Mouse (Mus musculus): Measurements from ENCODE around the gene Wdfy3. TPM values are rescaled to one million over a fixed set of nuclear protein-coding genes. Genes with fewer than 3 reads are reported as not detected.

Gene Wdfy3
- polyA plus RNA-seq, 1 experiment from 2014 or later: 14.3 TPM

DNA sequence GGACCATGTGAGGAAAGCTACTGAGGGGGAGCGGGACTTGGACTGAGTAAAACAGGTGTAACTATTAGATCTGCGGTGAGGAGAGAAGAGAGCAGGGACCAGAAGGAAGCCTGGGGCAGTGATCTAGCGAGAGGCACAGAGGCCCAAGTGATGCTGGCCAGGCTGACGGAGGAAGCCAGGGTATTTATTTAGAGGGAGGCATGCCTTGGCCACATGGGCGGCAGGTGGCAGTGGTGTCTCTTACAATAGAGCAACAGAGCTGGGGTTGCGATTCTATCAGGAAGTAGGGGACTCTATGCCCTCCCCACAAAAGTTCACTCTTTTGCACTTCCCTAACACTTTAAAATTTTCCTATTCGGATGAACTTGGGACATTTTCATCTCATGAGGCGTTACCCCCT is 207.1 kb downstream of the Wdfy3 start:
- no peaks in the 10 kb centered on the region for H3K27me3 ChIP-seq (ENCODE audit: control insufficient read depth, insufficient read depth, low read length)
- H3K9me3 ChIP-seq (replicated peaks; ENCODE audit: control insufficient read depth, low read length): no peaks in the 10 kb centered on the region
- no peaks in the 10 kb centered on the region for H3K4me1 ChIP-seq (ENCODE audit: control insufficient read depth, insufficient read depth, low read length)
- H3K9ac ChIP-seq (ENCODE audit: low read depth, low read length): no peak overlapping the region
- H3K27ac ChIP-seq (ENCODE audit: low read depth, low read length): no peak overlapping the region
- no peak for ATAC-seq (replicated peaks; ENCODE audit: insufficient number of reproducible peaks, low FRiP score, low TSS enrichment)
- 81% methylated on average over 8 of the region's 8 CpGs for WGBS (ENCODE audit: insufficient replicate concordance)
- H3K36me3 ChIP-seq (ENCODE audit: control insufficient read depth, insufficient read depth, low read length): peaks cover 31% of the 10 kb centered on the region
- no peak overlapping the region for H3K4me2 ChIP-seq
- no peak overlapping the region for H3K4me3 ChIP-seq (ENCODE audit: low read depth, low read length)

DNA sequence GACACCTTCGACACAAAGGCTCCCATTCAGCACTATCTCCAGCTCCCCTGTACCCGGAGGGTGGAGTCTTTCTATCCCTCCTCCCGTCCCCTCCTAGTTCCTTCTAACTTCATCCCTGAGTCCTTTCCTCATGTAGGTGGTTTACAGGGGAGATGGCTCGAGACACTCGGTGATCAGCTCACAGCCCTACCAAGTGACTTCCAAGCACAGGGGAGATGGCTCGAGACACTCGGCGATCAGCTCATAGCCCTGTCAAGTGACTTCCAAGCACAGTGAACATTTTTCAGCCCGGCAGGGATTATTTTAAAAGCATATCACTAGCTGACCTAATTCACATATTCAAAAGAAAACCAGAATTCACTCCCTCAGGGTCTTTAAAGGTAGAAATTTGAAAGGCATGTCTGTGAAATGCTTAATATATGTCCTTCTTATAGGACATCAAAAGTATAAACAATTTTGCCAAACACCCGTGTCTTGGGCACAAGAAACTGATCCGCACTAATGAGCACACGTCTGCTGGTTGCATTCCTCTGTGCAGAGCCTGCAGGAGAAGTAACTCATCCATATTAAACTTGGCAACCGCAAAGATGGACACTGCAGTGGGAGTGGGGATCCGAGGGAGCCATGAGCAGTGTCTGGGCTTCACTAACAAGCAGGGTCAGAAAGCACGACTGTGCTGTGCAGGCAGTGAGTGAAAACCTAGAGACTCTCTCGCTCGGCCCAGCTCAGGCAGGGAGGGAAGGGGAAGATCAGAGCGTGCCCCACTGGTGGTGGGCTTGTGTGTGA is 207.7 kb downstream of the Wdfy3 start:
- Histone ChIP-seq H3K4me2 (no peak overlapping the region), H3K4me1 (ENCODE audit: control insufficient read depth, insufficient read depth, low read length) (no peaks in the 10 kb centered on the region), H3K27ac (ENCODE audit: low read depth, low read length) (no peak overlapping the region), H3K36me3 (ENCODE audit: control insufficient read depth, insufficient read depth, low read length) (peaks cover 34% of the 10 kb centered on the region), H3K9me3 (replicated peaks; ENCODE audit: control insufficient read depth, low read length) (no peaks in the 10 kb centered on the region), H3K4me3 (ENCODE audit: low read depth, low read length) (no peak overlapping the region), H3K9ac (ENCODE audit: low read depth, low read length) (no peak overlapping the region), H3K27me3 (ENCODE audit: control insufficient read depth, insufficient read depth, low read length) (no peaks in the 10 kb centered on the region)
- no peak for ATAC-seq (replicated peaks; ENCODE audit: insufficient number of reproducible peaks, low FRiP score, low TSS enrichment)
- 88% methylated on average over 18 of the region's 18 CpGs for WGBS (ENCODE audit: insufficient replicate concordance)

DNA sequence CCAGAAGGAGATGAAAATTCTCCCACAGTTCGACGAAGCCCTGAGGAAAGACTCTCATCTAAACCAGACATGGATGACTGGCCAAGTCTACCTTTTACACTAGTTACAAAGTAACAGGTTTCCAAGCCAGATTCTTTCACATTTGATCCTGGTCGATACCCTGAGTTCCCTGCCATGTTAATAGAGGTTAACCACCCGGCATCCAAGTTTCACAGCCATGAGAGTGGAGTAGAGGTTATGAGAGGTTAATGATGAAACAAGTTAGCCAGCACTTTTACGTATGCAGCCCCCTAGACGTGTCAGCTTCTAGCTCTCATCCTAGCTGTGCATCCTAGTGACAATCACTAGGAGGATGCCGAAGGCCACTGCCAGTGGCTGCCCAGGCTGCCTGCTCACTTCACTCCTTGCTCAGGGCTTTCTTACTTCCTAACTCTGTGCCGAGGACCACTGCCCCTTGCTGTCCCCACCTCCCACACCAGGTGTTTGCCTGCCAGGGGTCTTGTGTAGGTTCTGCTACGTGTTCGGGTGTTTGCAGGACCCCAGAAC is 210.8 kb downstream of the Wdfy3 start:
- Histone ChIP-seq H3K9ac (ENCODE audit: low read depth, low read length) (no peak overlapping the region), H3K27me3 (ENCODE audit: control insufficient read depth, insufficient read depth, low read length) (no peaks in the 10 kb centered on the region), H3K4me2 (no peak overlapping the region), H3K4me3 (ENCODE audit: low read depth, low read length) (no peak overlapping the region), H3K9me3 (replicated peaks; ENCODE audit: control insufficient read depth, low read length) (no peaks in the 10 kb centered on the region), H3K36me3 (ENCODE audit: control insufficient read depth, insufficient read depth, low read length) (peaks cover 46% of the 10 kb centered on the region), H3K4me1 (ENCODE audit: control insufficient read depth, insufficient read depth, low read length) (no peaks in the 10 kb centered on the region), H3K27ac (ENCODE audit: low read depth, low read length) (no peak overlapping the region)
- 93% methylated on average over 10 of the region's 10 CpGs for WGBS (ENCODE audit: insufficient replicate concordance)
- no peak for ATAC-seq (replicated peaks; ENCODE audit: insufficient number of reproducible peaks, low FRiP score, low TSS enrichment)

DNA sequence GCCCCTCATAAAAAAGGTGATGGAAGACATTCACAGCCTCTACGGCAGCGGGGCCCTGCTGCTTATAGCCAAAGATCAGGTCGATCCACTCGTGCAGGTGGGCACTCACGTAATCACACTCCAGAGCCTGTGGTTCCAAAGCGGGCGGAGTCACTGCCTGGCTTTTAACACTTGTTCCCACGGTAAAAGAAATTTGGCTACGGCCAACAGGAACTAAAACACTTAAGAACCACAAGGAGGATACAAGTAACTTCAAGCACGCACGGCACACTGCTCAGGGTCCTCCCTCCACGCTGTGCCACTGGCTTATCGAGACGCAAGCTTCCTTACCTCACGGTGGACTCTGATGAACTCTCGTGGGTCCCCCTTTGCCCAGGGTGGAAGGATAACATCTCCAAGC is 214.2 kb downstream of the Wdfy3 start:
- ATAC-seq (replicated peaks; ENCODE audit: insufficient number of reproducible peaks, low FRiP score, low TSS enrichment): no peak
- no peaks in the 10 kb centered on the region for H3K9me3 ChIP-seq (replicated peaks; ENCODE audit: control insufficient read depth, low read length)
- 95% methylated on average over 16 of the region's 16 CpGs for WGBS (ENCODE audit: insufficient replicate concordance)
- peaks cover 50% of the 10 kb centered on the region for H3K36me3 ChIP-seq (ENCODE audit: control insufficient read depth, insufficient read depth, low read length)
- H3K4me1 ChIP-seq (ENCODE audit: control insufficient read depth, insufficient read depth, low read length): no peaks in the 10 kb centered on the region
- H3K4me3 ChIP-seq (ENCODE audit: low read depth, low read length): no peak overlapping the region
- no peaks in the 10 kb centered on the region for H3K27me3 ChIP-seq (ENCODE audit: control insufficient read depth, insufficient read depth, low read length)
- no peak overlapping the region for H3K27ac ChIP-seq (ENCODE audit: low read depth, low read length)
- no peak overlapping the region for H3K4me2 ChIP-seq
- no peak overlapping the region for H3K9ac ChIP-seq (ENCODE audit: low read depth, low read length)

DNA sequence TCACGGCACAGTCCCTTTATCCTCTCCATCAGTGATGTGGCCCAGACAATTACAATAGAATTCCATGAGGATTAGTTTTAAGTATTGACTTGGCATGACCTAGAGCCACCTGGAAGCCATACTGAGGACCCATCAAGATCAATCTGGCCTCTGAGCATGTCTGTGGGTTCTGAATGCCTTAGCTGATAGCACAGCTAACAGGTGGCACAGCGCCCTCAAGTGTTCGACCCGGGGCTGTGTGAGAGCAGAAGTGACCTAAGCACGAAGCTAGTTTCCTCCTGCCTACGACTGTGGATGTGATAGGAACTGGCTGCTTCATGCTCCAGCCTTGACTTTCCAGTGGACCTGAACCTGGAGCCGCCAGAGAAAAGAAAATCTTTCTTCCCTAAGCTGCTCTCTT is 215.1 kb downstream of the Wdfy3 start:
- Histone ChIP-seq H3K4me1 (ENCODE audit: control insufficient read depth, insufficient read depth, low read length) (no peaks in the 10 kb centered on the region), H3K4me2 (no peak overlapping the region), H3K9ac (ENCODE audit: low read depth, low read length) (no peak overlapping the region), H3K4me3 (ENCODE audit: low read depth, low read length) (no peak overlapping the region), H3K27ac (ENCODE audit: low read depth, low read length) (no peak overlapping the region), H3K36me3 (ENCODE audit: control insufficient read depth, insufficient read depth, low read length) (peaks cover 50% of the 10 kb centered on the region), H3K9me3 (replicated peaks; ENCODE audit: control insufficient read depth, low read length) (no peaks in the 10 kb centered on the region), H3K27me3 (ENCODE audit: control insufficient read depth, insufficient read depth, low read length) (no peaks in the 10 kb centered on the region)
- no peak for ATAC-seq (replicated peaks; ENCODE audit: insufficient number of reproducible peaks, low FRiP score, low TSS enrichment)
- 79% methylated on average over 7 of the region's 7 CpGs for WGBS (ENCODE audit: insufficient replicate concordance)

DNA sequence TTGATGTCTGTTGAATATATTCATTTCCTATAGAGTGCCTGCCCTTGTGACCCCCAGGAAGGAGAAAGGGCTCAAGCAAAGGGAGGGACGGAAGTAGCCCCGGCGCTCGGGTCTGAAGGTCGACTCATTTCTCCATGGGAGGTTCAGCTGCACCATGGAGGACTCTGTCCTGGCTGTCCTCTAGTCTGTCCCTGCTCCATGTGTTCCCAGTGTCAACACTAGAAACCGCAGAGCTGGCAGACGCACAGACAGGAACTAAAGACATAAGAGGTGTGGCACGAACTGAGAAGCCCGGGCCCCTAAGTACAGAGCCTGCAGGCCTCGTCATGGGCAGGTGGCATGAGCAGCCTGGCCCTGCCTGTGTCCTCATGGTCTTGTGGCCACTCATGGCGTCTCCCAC is 215.6 kb downstream of the Wdfy3 start:
- 94% methylated on average over 11 of the region's 11 CpGs for WGBS (ENCODE audit: insufficient replicate concordance)
- H3K9me3 ChIP-seq (replicated peaks; ENCODE audit: control insufficient read depth, low read length): no peaks in the 10 kb centered on the region
- ATAC-seq (replicated peaks; ENCODE audit: insufficient number of reproducible peaks, low FRiP score, low TSS enrichment): no peak
- no peak overlapping the region for H3K4me2 ChIP-seq
- H3K27me3 ChIP-seq (ENCODE audit: control insufficient read depth, insufficient read depth, low read length): no peaks in the 10 kb centered on the region
- H3K4me1 ChIP-seq (ENCODE audit: control insufficient read depth, insufficient read depth, low read length): no peaks in the 10 kb centered on the region
- peaks cover 46% of the 10 kb centered on the region for H3K36me3 ChIP-seq (ENCODE audit: control insufficient read depth, insufficient read depth, low read length)
- no peak overlapping the region for H3K27ac ChIP-seq (ENCODE audit: low read depth, low read length)
- H3K4me3 ChIP-seq (ENCODE audit: low read depth, low read length): no peak overlapping the region
- H3K9ac ChIP-seq (ENCODE audit: low read depth, low read length): no peak overlapping the region

DNA sequence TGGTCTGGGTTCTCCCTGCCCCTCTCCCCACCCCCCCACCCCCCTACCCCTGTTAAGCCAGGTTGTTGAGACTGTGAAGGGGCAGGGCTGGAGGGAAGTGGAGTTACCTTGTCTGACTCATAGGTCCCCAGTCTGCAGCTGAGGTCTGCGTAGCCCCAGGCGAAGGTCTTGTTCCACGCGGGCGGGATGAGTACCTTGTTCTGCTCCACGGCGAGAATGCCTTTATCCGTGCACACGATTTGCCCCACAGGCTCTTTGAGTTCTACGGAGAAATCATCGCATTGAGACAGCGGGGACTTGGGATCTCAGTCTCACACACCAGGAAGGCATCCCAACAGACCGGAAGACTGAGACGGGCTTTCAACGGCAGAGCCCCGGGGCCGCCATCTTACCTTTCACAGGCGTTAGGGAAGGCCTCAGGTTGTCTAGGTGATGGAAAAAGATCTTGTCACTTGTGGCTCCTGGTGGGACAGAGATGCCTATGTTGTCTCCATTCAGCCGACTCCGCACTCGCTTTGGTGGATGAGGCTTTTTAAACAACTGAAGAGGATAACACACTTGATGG is 217.5 kb downstream of the Wdfy3 start:
- H3K4me1 ChIP-seq (ENCODE audit: control insufficient read depth, insufficient read depth, low read length): no peaks in the 10 kb centered on the region
- no peak overlapping the region for H3K4me3 ChIP-seq (ENCODE audit: low read depth, low read length)
- H3K9me3 ChIP-seq (replicated peaks; ENCODE audit: control insufficient read depth, low read length): no peaks in the 10 kb centered on the region
- no peak overlapping the region for H3K9ac ChIP-seq (ENCODE audit: low read depth, low read length)
- WGBS (ENCODE audit: insufficient replicate concordance): 94% methylated on average over 21 of the region's 21 CpGs
- no peak for ATAC-seq (replicated peaks; ENCODE audit: insufficient number of reproducible peaks, low FRiP score, low TSS enrichment)
- no peak overlapping the region for H3K27ac ChIP-seq (ENCODE audit: low read depth, low read length)
- peaks cover 41% of the 10 kb centered on the region for H3K36me3 ChIP-seq (ENCODE audit: control insufficient read depth, insufficient read depth, low read length)
- H3K27me3 ChIP-seq (ENCODE audit: control insufficient read depth, insufficient read depth, low read length): no peaks in the 10 kb centered on the region
- no peak overlapping the region for H3K4me2 ChIP-seq

DNA sequence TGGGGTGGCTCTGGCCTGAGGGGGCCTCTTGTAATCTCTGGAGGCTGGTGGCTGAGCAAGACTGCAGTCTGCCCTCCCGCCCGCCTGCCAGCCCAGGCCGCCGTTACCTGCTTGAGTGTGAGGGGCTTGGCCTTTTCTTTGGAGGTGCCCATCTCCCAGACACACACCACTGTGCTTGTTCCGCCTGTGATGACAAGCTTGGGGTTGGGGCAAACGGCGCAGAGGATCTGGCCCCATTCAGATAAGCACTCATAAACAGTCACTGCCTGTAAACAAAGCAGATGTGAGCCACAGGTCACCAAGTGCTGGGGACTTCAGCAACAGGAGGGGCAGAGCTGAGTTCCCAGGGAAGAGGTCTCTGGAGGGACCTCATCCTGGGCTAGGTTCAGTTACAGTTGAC is 218.6 kb downstream of the Wdfy3 start:
- Histone ChIP-seq H3K9me3 (replicated peaks; ENCODE audit: control insufficient read depth, low read length) (no peaks in the 10 kb centered on the region), H3K27ac (ENCODE audit: low read depth, low read length) (no peak overlapping the region), H3K4me3 (ENCODE audit: low read depth, low read length) (no peak overlapping the region), H3K36me3 (ENCODE audit: control insufficient read depth, insufficient read depth, low read length) (peaks cover 44% of the 10 kb centered on the region), H3K4me1 (ENCODE audit: control insufficient read depth, insufficient read depth, low read length) (no peaks in the 10 kb centered on the region), H3K4me2 (no peak overlapping the region), H3K9ac (ENCODE audit: low read depth, low read length) (no peak overlapping the region), H3K27me3 (ENCODE audit: control insufficient read depth, insufficient read depth, low read length) (no peaks in the 10 kb centered on the region)
- no peak for ATAC-seq (replicated peaks; ENCODE audit: insufficient number of reproducible peaks, low FRiP score, low TSS enrichment)
- WGBS (ENCODE audit: insufficient replicate concordance): 85% methylated on average over 7 of the region's 7 CpGs

DNA sequence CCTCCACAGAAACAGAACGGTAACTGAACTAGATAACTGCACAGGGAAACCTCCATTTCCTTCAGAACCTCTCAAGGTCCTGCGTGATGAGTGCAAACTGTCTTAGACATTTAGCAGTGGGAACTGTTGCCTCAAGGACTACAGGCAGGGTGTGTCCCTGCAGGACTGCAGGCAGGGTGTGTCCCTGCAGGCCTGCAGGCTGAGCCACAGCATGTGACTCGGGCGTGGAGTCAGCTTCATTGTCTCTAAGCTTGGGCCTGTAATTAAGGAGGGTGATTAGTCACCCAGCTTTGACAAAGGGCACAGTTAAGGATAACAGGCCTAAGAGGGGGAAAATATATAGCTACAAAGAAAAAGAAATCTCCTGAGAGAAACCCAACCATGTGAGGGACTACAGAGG is 222.0 kb downstream of the Wdfy3 start:
- Histone ChIP-seq H3K4me1 (ENCODE audit: control insufficient read depth, insufficient read depth, low read length) (no peaks in the 10 kb centered on the region), H3K27me3 (ENCODE audit: control insufficient read depth, insufficient read depth, low read length) (no peaks in the 10 kb centered on the region), H3K4me2 (no peak overlapping the region), H3K4me3 (ENCODE audit: low read depth, low read length) (no peak overlapping the region), H3K9ac (ENCODE audit: low read depth, low read length) (no peak overlapping the region), H3K36me3 (ENCODE audit: control insufficient read depth, insufficient read depth, low read length) (peaks cover 40% of the 10 kb centered on the region), H3K27ac (ENCODE audit: low read depth, low read length) (no peak overlapping the region), H3K9me3 (replicated peaks; ENCODE audit: control insufficient read depth, low read length) (no peaks in the 10 kb centered on the region)
- no peak for ATAC-seq (replicated peaks; ENCODE audit: insufficient number of reproducible peaks, low FRiP score, low TSS enrichment)
- 76% methylated on average over 4 of the region's 4 CpGs for WGBS (ENCODE audit: insufficient replicate concordance)

Data from heart, embryonic 11.5 days (tissue).